Mouse (Mus musculus) adipocyte (in vitro differentiated cells): ENCODE data around the gene Fjx1.

Experiments
- DNase-seq: peaks from one replicate; pipeline ENCODE4 v3.0.0-alpha.2; 2016; ENCODE audit warnings: low spot score

Gene Fjx1

DNA sequence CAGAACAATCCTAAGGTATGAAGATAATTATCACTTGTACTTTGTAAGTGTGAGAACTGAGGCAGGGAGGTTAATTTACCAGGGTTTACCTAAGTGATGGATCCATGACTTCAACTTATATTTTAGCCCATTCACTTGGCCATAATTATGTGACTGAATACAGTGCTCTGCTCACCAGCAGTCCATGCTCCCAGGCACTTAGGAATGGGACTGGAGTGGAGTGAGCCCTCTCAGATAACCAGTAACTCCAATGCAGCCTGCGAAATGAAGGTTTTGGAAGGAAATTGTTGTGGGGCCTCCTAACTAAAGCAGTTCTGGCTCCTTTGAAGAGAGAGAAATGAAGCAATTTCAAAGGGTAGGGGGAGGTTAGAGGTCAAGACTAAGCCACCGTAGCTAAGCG lies 25.9 kb downstream of the Fjx1 start:
- DNase-seq = no peak

DNA sequence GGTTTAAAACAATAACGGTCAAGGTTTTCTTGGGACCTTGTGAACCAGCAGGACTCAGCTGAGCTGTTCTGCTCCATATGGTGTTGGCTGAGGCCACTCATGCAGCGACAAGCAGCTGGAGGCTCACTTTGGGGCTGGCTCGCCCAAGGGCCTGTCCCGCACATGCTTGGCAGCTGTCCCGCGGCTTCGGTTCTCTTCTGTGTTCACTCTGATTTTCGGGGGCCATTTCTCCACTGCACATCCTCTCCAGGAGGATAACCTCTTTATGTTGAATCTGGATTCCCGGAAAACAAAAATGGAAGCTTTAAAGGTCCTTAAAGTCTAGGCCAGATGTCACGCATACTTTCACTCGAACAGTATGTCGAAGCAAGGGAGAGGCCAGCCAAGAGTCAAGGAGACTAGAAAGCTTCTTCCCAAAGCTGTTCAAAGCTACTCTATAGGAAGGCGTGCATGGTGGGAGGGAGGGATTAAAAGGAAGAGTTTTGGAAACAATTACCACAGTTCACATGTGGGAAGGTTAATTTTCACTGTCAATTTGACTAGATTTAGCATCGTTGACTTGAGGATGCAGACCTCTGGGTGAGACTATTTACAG lies 36.1 kb downstream of the Fjx1 start:
- no peak for DNase-seq

DNA sequence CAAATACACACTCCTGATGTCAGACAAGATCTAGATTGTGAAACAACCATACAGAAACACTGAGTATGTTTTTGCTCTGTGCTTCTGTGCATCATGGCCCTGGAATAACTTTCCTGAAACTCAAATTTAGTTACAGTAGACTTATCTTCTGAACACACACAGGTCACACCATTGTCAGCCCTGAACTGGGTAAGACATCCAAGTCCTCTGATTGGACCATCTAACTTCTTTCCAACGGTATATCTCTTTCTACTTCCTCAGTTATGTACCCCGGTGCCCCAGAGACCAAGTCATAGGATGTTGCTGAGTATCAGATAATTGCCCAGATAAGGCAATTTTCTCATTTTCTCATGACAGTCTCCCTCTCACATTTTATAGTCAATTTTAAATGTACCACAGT lies 39.6 kb downstream of the Fjx1 start:
- no peak for DNase-seq

DNA sequence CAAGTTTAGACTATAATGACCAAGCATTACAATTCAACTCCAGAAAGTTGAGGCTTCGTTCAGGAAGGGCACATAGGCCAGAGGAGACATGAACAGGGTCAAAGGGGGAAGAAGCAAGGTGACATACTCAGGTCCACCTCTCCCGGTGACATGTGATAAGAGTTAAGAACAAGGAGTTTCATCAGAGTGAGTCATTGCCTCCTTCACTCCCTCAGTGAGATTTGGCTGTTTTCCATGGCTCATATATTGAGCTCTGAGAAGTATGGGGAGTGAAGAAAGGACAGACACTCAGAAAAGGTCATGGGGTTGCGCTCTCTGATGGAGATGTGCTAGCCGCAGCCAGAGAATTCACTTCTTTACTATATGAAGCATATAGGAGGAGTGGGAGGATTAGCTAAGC lies 41.7 kb downstream of the Fjx1 start:
- no peak for DNase-seq

DNA sequence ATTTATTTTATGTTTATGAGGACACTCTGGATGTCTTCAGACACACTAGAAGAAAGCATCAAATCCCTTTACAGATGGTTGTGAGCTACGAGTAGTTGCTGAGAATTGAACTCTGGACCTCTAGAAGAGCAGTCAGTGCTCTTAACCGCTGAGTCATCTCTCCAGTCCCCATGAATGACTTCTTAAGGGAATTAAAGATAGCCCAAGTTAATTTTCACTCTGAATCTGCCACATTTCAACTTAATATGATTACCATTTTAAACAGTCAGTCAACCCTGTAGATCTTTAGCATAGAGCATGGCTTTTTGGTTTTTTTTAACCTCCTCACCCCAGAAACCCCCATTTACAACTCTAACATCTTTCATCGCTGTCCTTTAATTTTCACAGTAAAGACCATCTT lies 42.6 kb downstream of the Fjx1 start:
- no peak for DNase-seq

DNA sequence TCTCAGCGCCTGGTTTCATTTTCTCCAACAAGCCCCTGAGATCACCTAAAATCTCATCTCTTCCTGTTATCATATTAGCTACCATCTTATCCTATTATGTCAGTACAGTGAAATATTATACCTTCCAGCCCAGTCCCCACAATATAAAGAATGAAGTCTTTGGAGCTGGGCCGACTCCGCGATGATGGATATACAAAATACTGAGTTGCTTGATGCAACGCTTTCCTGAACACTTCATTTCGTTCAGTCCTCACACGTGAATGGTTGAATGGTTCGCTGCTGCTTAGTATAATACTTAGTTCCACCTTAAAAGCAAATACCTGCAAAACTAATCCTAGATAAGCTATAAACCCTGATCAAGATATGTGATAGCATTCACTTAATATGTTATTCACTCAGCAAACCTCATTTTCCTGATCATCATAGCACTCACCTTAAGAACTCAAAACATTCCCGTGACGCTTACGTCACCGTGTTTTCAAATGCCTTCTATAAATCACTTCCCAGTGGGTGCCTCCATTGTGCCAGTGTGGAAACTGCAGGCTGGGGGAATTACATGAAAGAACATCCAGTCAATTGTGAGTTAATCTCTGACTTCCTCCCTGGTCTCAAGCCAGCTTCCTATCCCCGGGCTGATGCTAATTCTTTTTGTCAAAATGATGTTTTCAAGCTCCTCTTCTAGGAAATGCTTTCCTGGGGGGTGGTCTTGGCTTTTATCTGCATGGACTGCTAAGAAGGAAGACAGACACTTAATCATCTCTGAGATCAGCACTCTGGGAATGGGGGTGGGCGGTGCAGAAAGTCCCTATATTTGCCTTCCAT lies 44.7 kb downstream of the Fjx1 start, which contains the start of gene Trim44:
TSS of gene Trim44 (minus strand) at position 466 of the 822 bp plus-strand sequence.
- DNase-seq = no peak

DNA sequence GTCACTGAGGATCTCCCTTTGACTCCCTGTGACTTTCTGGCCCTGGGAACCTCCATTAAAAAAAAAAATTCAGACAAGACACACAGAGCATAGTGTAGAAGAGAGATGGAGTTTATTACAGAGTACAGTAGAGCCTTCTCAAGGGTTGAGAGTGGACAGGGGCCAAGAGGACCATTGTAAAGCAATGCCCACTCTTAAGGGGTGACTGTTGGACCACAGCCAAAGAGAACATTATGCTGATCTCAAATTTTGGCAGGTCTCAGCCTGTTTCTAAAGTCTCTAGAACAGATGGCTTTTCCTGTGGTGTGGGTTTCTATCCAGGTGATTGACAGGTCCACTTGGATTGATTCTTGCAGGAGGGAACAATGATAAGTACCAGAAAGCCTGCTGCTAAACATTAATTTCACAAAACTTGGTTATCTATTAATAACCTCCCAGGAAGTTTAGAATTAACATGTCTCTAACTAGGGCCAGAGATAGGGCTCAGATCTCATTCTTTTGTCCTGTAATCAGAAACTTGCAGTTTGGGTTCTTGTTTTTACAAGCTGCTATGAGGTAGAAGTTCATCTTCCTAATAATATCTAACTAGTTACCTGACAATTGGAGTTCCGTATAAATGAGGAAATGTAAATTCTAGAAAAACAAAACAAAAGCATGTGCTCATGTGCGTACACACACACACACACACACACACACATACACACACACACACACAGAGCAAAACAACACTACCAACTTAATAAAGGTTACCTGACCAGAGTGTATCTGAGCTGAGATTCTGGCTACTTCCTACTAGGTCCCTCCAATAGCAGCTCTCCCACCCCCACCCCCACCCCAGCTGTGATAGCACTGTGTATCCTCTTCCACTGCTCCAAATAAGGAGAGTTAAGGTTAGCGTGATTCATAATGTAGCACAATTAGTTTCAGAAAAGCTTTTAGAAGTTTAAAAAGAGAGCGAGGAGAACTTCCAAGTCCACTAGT lies 45.7 kb downstream of the Fjx1 start:
- DNase-seq = no peak

DNA sequence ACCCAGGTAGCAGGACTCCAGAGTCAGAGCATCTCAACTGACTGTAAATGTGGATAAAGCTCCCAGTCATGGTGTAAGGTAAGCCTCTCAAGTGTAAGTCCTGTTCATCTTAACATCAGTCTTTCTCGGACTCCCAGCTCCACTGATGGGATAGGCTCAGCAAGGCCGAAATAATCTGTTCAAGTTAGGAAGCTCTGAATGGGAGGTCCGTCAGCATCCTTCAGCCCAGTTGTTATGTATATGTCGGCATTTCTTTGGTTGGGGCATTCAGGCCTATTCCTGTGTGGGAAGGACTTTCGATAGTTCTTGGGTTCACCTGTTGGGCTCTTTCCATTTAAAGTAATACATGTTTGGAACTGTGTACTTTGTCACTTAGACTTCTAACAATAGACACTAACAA lies 48.3 kb downstream of the Fjx1 start:
- no peak for DNase-seq

DNA sequence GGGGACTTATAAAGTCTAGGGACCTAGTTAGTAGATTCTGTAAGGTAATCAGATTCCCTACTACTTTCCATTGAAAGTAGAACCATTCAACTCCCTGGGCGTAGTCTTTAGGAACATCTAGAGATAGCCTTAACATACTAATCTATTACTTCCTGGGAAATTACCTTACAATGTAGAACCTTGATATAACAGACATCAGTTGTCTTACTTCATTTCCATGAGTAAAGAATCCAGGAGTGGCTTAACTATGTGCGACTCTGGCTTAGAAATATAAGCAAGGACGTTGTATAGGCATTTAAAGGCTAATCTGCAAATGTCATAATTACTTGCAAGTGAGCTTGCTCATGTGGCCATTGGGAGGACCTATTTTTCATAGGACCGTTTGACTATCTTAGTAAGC lies 49.0 kb downstream of the Fjx1 start:
- DNase-seq = no peak

DNA sequence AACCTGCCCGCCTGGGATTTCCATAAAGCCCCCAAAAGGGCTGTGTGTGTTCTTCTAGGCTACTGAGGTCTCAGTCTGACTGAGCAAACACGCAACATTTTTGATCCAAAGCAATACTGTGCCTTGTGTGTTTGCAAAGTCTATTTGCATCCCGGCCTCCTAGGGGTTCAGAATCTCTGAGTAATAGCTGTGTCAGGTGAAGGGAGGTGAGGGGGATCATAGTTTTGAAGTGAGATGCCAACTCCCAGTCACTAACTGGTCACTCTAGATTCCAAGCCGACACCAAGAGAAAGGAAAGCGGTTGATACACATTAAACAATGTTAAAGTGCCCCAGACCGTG lies 51.0 kb downstream of the Fjx1 start:
- no peak for DNase-seq

DNA sequence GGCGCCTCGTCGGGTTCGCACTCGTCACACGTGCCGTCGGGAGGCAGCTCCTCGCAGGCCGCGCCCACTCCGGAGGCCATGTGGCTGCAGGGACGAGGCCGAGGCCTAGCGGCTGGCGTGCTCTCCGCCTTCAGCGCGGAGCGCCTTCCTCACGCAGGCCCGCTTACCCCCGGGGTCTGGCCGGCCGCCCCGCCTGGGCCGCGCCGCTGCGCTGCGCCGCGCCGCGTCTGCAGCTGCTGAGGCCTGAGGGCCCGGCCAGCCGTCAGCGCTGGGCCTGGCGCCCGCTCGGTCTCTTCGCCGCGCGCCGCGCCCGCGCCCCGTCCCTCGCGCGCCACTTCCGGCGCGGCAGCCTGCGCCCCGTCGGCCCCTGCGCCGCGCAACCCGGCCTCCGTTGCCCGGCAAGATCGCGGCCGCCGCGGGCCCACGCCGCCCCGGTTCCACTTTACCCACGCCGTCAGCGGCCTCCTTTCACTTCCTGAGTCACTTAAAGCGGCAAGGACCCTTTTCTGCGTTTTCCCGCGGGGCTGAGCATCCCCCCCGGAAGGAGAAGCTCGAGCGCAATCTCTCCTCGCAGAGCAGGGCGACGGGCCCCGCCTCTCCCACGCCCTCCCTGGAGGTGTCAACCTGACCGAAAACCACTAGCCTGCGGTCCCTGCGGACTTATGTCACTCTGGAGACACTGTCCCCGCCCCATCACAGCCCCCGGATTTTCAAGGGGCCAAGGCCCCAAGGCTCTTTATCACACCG lies 51.5 kb downstream of the Fjx1 start:
- peak; percentile 84 for DNase-seq

DNA sequence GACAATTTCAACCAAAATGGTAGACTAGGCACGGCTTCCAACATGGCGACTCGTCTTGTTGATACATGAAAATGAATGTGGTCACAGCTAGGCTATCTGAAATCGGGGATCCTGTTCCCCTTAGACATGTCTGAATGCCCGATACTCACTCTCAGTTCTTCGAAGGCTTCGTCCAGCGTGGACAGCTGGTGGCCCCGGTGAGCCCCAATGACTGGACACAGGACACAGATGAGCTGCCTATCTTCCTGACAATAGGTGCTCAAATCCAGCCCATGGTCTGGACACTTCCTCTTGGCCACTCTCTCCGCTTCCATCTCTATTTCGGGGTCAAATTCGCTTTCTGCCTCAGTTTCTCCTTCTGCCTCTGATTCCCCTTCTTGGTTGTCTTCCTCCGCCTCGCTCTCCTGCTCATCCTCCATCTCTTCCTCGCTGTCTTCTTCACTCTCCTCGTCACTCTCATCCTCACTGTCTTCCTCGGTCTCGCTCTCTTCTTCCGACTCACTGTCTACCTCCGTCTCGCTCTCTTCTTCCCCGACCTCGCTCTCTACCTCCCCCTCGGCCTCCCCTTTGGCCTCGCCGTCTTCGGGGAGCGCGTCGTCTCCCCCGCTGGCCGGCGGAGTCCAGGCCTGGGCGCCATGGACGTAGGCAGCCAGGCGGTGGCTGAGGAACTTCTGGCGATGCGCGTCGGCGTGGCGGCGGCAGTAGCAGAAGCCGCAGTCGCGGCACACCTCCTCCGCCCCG lies 52.3 kb downstream of the Fjx1 start:
- no peak for DNase-seq
